Mouse (Mus musculus) limb, embryonic 10.5 days (tissue): ENCODE results near the gene Zdhhc6. TPM values are rescaled to one million over a fixed set of nuclear protein-coding genes. Genes with fewer than 3 reads are reported as not detected.

Experiments
- DNase-seq: peaks from one replicate; pipeline ENCODE4 v3.0.0-alpha.2; 2017; ENCODE audit warnings: low spot score
- H3K27ac ChIP-seq: fragments of 300-500 bp; sonication (generic); 2 replicates; pipeline ENCODE4 v1.5.1; 2016; ENCODE audit warnings: mild to moderate bottlenecking
- H3K27me3 ChIP-seq: fragments of 300-500 bp; sonication (generic); 2 replicates; pipeline ENCODE4 v1.6.1; 2016; ENCODE audit warnings: low read depth, mild to moderate bottlenecking; ENCODE audit not compliant: poor library complexity, severe bottlenecking
- H3K36me3 ChIP-seq: fragments of 300-500 bp; sonication (generic); 2 replicates; pipeline ENCODE4 v1.6.1; 2016; ENCODE audit warnings: mild to moderate bottlenecking, moderate library complexity
- H3K4me1 ChIP-seq: fragments of 300-500 bp; sonication (generic); 2 replicates; pipeline ENCODE4 v1.6.1; 2016
- H3K4me3 ChIP-seq: fragments of 300-500 bp; sonication (generic); 2 replicates; pipeline ENCODE4 v1.5.1; 2016; ENCODE audit warnings: mild to moderate bottlenecking, moderate library complexity
- H3K9me3 ChIP-seq: fragments of 300-500 bp; sonication (generic); replicated peaks from 2 replicates; pipeline ENCODE4 v1.6.1; 2016; ENCODE audit warnings: mild to moderate bottlenecking
- WGBS: fragments of 180-500 bp; shearing (Covaris S2); methylation state at CpG from one replicate; pipeline ENCODE4 v1.1.7; 2016; 5-methylcytosine and 5-hydroxymethylcytosine counted together
- polyA plus RNA-seq: library from polyadenylated mRNA; unstranded; fragments of >200 nt; fragmentation: Nextera tagmentation; extraction: Ambion mirVana; gene quantifications from 2 replicates; pipeline ENCODE4 v1.2.1, GENCODE M21; 2016

Zdhhc6 gene
- polyA plus RNA-seq, 1 experiment from 2014 or later, result 120 TPM

DNA sequence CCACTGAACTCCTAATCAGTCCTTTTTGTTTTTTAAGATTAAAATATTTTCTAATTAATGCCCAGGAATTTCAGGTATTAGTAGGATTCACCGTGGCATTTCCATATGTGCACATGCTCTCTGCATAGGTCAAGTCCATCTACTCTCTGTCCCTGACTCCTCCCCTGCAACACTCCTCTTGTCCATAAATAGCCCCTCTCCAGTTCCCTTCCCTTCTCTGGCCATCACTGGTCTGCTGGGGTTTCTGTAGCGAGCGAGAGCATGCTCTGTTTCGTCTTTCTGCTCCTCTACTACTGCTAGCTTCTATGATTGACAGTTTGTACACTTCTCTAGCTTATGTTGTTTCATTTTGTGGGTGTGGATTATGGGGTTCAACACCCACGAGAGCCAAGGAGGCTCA is 15.9 kb upstream of the Zdhhc6 start:
- H3K36me3 ChIP-seq, result peaks cover 41% of the 10 kb centered on the region
- H3K4me3 ChIP-seq, result no peak overlapping the region
- no peak overlapping the region for H3K27ac ChIP-seq
- no peaks in the 10 kb centered on the region for H3K9me3 ChIP-seq
- 91% methylated on average over 5 of the region's 5 CpGs for WGBS
- no peak for DNase-seq
- H3K4me1 ChIP-seq, result no peaks in the 10 kb centered on the region
- H3K27me3 ChIP-seq, result no peaks in the 10 kb centered on the region

- DNase-seq, result no peak
- no peaks in the 10 kb centered on the region for H3K9me3 ChIP-seq
- H3K27me3 ChIP-seq, result no peaks in the 10 kb centered on the region
- H3K36me3 ChIP-seq, result peaks cover 59% of the 10 kb centered on the region
- H3K4me3 ChIP-seq, result no peak overlapping the region
- no peaks in the 10 kb centered on the region for H3K4me1 ChIP-seq
- WGBS, result 92% methylated on average over 4 of the region's 4 CpGs
- H3K27ac ChIP-seq, result no peak overlapping the region
These were observed 11.7 kb upstream of the Zdhhc6 start for GRCm38 (mm10) chr19:55327510-55327909.

DNA sequence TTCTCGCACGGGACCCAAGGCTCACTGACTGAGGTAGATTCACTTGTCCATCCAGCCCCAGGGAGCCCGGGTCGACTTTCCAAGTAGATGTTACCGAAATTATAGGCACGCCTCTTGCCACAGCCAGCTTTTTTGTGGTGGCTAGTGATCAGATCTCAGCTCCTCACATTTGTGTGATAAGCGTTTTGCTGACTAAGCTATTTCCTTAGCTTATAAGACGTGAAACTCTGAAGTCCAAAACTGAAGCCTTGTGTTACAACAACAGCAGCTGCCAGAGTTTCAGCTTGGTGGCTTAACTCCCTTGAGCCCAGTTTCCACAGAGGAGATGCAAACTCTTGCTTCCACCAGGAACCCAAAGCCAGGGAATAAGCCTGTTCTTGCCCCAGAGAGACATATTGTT is 6.8 kb upstream of the Zdhhc6 start:
- Histone ChIP-seq H3K27ac (no peak overlapping the region), H3K36me3 (peaks cover 21% of the 10 kb centered on the region), H3K27me3 (no peaks in the 10 kb centered on the region), H3K4me1 (no peaks in the 10 kb centered on the region), H3K4me3 (no peak overlapping the region), H3K9me3 (no peaks in the 10 kb centered on the region)
- DNase-seq, result no peak
- WGBS, result 94% methylated on average over 8 of the region's 8 CpGs

DNA sequence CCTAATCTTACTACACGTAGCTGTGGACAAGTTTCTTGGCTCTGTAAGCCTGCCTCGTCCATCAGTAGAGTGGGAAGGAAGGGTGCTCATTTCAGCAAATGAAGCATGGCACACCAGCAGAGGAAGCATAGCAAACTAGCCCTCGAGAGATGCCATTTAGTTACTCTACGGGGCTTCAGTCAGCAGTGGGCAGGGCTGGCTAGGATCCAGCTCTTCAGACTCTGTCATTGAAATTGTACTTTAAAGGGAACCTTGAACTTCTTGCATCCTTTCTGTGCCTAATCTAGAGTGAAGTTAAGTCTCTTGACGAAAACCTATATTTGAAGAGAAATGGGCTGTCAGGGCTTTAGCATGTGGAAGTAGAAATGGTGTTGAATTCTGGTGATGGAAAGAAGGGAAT is 3.7 kb upstream of the Zdhhc6 start:
- Histone ChIP-seq H3K27me3 (no peaks in the 10 kb centered on the region), H3K4me1 (peaks cover 16% of the 10 kb centered on the region), H3K9me3 (no peaks in the 10 kb centered on the region), H3K4me3 (no peak overlapping the region), H3K27ac (no peak overlapping the region), H3K36me3 (peaks cover 21% of the 10 kb centered on the region)
- 85% methylated on average over 5 of the region's 5 CpGs for WGBS
- DNase-seq, result no peak

DNA sequence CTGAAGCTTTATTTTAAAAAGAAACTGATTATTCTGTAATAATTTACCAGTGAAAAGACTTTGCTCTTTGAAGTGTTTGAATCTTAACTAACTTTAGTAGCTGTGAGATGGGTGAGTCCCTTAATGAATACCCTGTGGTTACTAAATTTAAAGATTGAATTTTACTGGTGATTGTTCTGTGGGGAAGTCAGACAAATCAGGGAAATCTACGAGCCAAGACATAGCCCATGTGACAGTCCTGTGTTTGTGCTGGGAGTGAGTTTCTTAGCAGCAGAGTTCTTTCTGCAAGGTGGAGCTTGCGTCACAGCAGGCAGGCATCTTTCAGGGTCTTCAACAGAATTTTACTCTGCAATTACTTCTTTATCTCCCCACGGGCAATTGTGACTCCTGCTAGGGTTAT is 3.2 kb upstream of the Zdhhc6 start:
- H3K4me3 ChIP-seq, result no peak overlapping the region
- H3K4me1 ChIP-seq, result peaks cover 18% of the 10 kb centered on the region
- no peak overlapping the region for H3K27ac ChIP-seq
- no peaks in the 10 kb centered on the region for H3K9me3 ChIP-seq
- WGBS, result 87% methylated on average over 3 of the region's 3 CpGs
- no peak for DNase-seq
- H3K36me3 ChIP-seq, result peaks cover 22% of the 10 kb centered on the region
- H3K27me3 ChIP-seq, result no peaks in the 10 kb centered on the region

- no peaks in the 10 kb centered on the region for H3K9me3 ChIP-seq
- H3K27ac ChIP-seq, result no peak overlapping the region
- WGBS, result 64% methylated on average over 10 of the region's 10 CpGs
- DNase-seq, result no peak
- peaks cover 18% of the 10 kb centered on the region for H3K4me1 ChIP-seq
- H3K4me3 ChIP-seq, result peak overlapping the region; percentile 78
- H3K36me3 ChIP-seq, result peaks cover 15% of the 10 kb centered on the region
- H3K27me3 ChIP-seq, result no peaks in the 10 kb centered on the region
These were observed 1.1 kb upstream of the Zdhhc6 start for GRCm38 (mm10) chr19:55316901-55317300.

GRCm38 (mm10) chr19:55316109-55316714 is 380 bp upstream of the Zdhhc6 start, which contains the start of gene Vti1a:
Gene Vti1a, plus strand, starts transcription at chr19:55316295.
- DNase-seq, result peak; percentile 88
- WGBS, result 1% methylated on average over 48 of the region's 48 CpGs
- H3K9me3 ChIP-seq, result no peaks in the 10 kb centered on the region

DNA sequence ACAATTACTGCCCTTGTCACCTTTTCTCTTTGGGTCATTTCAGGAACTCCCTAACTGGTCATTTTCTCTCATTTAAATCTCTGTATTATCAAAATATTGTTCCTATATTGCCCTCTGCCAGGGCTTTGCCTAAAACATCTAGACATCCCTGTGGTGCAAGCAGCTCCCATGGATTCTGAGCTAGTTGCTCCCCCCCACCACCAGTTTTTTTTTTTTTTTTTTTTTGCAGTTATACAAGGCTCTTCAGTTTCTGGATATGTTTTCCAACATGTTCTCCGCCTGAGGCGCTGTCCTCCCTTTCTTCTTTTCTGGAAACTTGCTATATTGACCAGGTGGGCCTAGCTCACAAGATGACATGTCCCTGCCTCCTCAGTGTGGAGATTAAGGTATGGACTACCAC is 2.2 kb downstream of the Zdhhc6 start:
- H3K27me3 ChIP-seq, result no peaks in the 10 kb centered on the region
- H3K9me3 ChIP-seq, result no peaks in the 10 kb centered on the region
- H3K27ac ChIP-seq, result no peak overlapping the region
- 96% methylated on average over 2 of the region's 2 CpGs for WGBS
- H3K4me3 ChIP-seq, result no peak overlapping the region
- peaks cover 18% of the 10 kb centered on the region for H3K4me1 ChIP-seq
- H3K36me3 ChIP-seq, result peaks cover 48% of the 10 kb centered on the region
- no peak for DNase-seq

More at GRCm38 (mm10) chr19:55316109-55316714, 380 bp upstream of the Zdhhc6 start, which contains the start of gene Vti1a:
- peak within 1 kb of the TSS; percentile 78 for H3K4me3 ChIP-seq
- H3K27ac ChIP-seq, result peak within 1 kb of the TSS; percentile 92
- peaks cover 18% of the 10 kb centered on the region for H3K4me1 ChIP-seq
- no peaks in the 10 kb centered on the region for H3K27me3 ChIP-seq
- H3K36me3 ChIP-seq, result peaks cover 22% of the 10 kb centered on the region

DNA sequence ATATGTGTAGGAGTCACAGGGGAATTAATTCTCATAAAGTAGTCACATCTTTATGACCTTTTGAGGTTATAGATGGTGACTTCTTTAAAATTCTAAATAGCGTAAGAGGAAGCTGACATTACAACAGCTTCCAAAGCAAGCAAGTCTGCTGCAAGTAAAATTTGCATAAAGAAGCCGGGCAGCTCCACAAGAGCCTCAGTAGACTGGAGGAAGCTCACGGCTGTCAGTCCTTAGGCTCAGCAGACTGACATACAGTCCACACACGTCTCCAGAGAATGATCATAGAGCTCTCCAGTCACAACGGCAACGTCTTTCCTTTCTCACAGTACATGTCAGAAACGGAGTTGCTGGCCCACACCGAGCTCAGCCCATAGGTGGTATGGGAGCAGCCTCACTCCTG is 4.0 kb downstream of the Zdhhc6 start:
- DNase-seq, result no peak
- H3K27me3 ChIP-seq, result no peaks in the 10 kb centered on the region
- H3K36me3 ChIP-seq, result peaks cover 66% of the 10 kb centered on the region
- no peak overlapping the region for H3K27ac ChIP-seq
- H3K4me3 ChIP-seq, result no peak overlapping the region
- H3K4me1 ChIP-seq, result peaks cover 15% of the 10 kb centered on the region
- 93% methylated on average over 8 of the region's 8 CpGs for WGBS
- H3K9me3 ChIP-seq, result no peaks in the 10 kb centered on the region

- DNase-seq, result no peak
- H3K4me1 ChIP-seq, result no peaks in the 10 kb centered on the region
- H3K27ac ChIP-seq, result no peak overlapping the region
- H3K9me3 ChIP-seq, result no peaks in the 10 kb centered on the region
- H3K36me3 ChIP-seq, result peaks cover 88% of the 10 kb centered on the region
- no peaks in the 10 kb centered on the region for H3K27me3 ChIP-seq
- no peak overlapping the region for H3K4me3 ChIP-seq
These were observed 10.8 kb downstream of the Zdhhc6 start for GRCm38 (mm10) chr19:55305024-55305423.

- H3K9me3 ChIP-seq, result no peaks in the 10 kb centered on the region
- WGBS, result 95% methylated on average over 3 of the region's 3 CpGs
- H3K36me3 ChIP-seq, result peaks cover 90% of the 10 kb centered on the region
- H3K27me3 ChIP-seq, result no peaks in the 10 kb centered on the region
- DNase-seq, result no peak
- H3K4me1 ChIP-seq, result no peaks in the 10 kb centered on the region
- H3K4me3 ChIP-seq, result no peak overlapping the region
- H3K27ac ChIP-seq, result no peak overlapping the region
These were observed 15.3 kb downstream of the Zdhhc6 start for GRCm38 (mm10) chr19:55300525-55300924.

- no peaks in the 10 kb centered on the region for H3K4me1 ChIP-seq
- H3K9me3 ChIP-seq, result no peaks in the 10 kb centered on the region
- peaks cover 95% of the 10 kb centered on the region for H3K36me3 ChIP-seq
- H3K27me3 ChIP-seq, result no peaks in the 10 kb centered on the region
- H3K27ac ChIP-seq, result no peak overlapping the region
- 89% methylated on average over 1 of the region's 1 CpGs for WGBS
- no peak overlapping the region for H3K4me3 ChIP-seq
- no peak for DNase-seq
These were observed 16.5 kb downstream of the Zdhhc6 start for GRCm38 (mm10) chr19:55299378-55299777.

DNA sequence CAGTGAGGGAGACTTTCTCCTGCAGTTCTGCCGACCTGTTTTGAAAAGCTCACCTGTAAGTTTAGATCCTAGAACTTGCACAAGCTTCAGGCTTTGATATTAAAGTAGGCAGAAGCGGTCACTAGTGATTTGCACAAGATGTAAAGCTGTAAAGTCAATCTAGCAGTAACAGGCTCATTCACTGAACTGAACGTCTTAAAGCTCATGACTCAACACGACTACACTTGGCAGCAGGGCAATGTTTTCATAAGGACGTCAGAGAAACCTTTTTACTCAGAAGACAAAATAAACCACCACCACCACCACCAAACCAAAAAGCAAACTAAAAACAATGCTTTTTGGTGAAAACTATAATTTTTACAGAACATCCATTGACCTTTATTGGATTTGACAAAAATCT is 17.9 kb downstream of the Zdhhc6 start:
- no peak overlapping the region for H3K4me3 ChIP-seq
- H3K27me3 ChIP-seq, result no peaks in the 10 kb centered on the region
- peaks cover 83% of the 10 kb centered on the region for H3K36me3 ChIP-seq
- no peak overlapping the region for H3K27ac ChIP-seq
- no peaks in the 10 kb centered on the region for H3K9me3 ChIP-seq
- DNase-seq, result no peak
- H3K4me1 ChIP-seq, result peaks cover 4% of the 10 kb centered on the region
- 91% methylated on average over 5 of the region's 5 CpGs for WGBS

- Histone ChIP-seq H3K36me3 (peaks cover 78% of the 10 kb centered on the region), H3K27me3 (no peaks in the 10 kb centered on the region), H3K4me3 (no peak overlapping the region), H3K27ac (no peak overlapping the region), H3K4me1 (peaks cover 6% of the 10 kb centered on the region), H3K9me3 (no peaks in the 10 kb centered on the region)
- 91% methylated on average over 2 of the region's 2 CpGs for WGBS
- DNase-seq, result no peak
These were observed 18.3 kb downstream of the Zdhhc6 start for GRCm38 (mm10) chr19:55297489-55297888.
